Mouse (Mus musculus) cerebral cortex, adult 2 months (tissue): ENCODE results near the gene Glo1.

ENCODE experiments used
- WGBS: fragments of 180-500 bp; shearing (Covaris S2); methylation state at CpG from one replicate; pipeline ENCODE4 v1.1.7; 2018; 5-methylcytosine and 5-hydroxymethylcytosine counted together

Glo1 gene

DNA sequence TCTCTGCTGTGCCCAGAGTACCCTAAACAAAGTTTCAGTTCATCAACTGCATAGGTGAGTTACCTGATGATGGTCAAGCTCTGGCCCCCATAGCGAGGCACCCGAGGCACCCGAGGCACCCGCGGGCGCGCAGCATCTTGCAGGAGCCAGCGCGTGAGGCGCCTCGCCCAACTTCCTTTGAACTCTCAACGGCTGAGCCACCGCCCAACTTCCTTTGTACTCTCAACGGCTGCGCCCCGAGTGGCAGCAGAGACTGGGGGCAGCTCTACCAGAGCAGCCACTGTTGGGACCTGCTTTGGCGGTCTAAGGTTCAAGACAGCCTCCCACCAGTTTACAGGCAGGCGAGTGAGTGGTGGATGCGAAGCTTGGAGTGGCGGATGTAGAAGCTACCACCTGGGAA is at the start of gene Glo1:
Gene Glo1, minus strand, starts transcription at position 153 of the 400 bp plus-strand sequence.
- no CpG with 5 or more reads among the region's 20 CpGs for WGBS

DNA sequence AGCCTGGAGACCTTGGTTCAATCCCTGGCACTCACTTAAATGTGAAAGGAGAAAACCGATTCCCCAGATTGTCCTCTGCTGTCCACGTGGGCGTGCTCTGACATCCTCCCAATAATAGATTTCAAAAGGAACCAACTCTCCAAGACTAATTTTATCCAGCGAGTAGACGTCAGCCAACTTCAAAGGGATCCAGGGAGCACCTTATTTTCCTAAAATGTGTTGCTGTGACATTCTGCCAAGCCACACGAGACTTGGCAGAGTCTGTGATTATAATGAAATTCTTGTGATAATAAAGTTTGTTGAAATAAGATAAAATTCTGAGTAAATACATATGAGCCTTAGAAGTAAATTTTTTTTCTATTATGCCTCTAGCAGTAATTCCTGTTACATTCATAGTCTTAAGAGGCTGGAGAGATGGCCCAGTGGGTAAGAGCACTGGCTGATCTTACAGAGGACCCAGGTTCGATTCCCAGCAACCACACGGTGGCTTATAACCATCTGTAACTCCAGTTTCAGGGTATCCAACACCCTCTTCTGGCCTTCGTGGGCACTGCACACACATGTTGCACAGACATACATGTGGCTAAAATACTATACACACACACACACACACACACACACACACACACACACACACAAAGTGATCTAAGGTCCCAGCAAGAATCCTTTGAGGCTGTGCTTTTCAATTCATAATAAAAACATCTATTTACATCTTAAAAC is 48.5 kb upstream of the Glo1 start:
- WGBS, result 57% methylated on average over 9 of the region's 9 CpGs

DNA sequence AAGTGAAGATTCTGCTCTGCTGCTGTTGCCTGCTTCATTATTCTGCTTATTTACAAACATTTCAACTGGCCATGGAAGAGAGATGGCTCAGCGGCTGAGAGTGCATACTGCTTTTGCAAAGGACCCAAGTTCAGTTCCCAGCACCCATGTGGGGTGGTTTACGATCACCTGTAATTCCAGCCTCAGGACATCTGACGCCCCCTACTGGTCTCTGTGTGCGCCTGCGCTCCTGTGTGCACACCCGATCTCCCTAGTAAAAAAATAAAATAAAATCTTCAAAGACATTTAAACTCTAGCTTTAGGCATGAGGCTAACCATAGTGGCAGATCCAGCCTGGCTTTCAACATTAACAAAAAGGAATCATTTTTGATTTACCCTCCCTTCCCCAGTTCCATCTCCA is 46.4 kb upstream of the Glo1 start:
- WGBS, result 90% methylated on average over 6 of the region's 6 CpGs

DNA sequence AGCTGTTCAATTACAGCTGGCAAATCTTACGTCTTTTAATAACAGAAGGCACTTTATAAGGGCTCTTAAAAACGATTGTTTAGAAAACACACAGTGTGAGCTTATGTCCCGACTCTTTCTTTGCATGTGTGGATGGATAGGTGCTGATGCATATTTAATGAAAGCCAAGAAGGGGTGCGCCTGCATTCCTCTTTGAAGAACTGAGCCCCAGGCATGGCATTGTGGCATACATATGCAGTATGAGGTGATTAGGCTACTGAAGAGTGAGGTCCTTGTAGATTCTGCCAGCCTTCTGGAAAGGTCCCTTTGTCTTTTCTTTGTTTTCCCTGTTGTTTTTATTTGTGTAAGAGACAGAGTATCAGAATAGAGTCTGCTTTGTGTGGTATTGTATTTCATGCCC is 45.9 kb upstream of the Glo1 start:
- 68% methylated on average over 4 of the region's 4 CpGs for WGBS

DNA sequence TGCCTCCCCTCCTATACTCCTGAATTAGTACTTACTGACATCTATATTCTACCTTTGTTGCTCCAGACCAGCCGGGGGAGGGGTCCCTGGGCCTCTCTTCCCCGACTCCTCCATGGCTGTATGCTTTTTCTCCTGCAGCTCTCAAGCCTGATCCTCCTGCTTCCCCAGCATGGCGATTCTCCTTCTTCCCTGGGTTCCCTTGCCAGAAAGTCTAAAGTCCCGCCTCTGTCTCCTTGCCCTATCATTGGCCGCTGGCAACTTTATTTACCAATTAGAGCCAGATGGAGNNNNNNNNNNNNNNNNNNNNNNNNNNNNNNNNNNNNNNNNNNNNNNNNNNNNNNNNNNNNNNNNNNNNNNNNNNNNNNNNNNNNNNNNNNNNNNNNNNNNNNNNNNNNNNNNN is 38.2 kb upstream of the Glo1 start:
- 84% methylated on average over 5 of the region's 5 CpGs for WGBS

DNA sequence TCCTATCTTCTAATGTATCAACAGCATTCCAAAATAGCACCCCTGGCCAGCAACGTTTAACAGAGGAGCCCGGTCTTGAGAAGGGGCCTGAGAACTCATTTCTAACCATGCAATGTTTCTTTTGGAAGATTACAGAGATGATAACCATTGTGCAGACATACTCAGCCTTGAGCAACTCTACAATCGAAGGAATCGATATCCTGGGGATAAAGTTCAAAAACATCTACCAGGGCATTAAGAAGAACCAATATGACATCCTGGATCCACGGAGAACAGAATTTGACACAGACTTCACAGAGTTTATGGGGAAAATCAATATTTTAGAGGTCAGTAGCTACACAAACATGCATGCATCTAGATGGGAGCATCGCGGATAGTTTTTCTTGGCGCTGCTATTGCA is 36.5 kb upstream of the Glo1 start:
- WGBS, result 94% methylated on average over 8 of the region's 8 CpGs

DNA sequence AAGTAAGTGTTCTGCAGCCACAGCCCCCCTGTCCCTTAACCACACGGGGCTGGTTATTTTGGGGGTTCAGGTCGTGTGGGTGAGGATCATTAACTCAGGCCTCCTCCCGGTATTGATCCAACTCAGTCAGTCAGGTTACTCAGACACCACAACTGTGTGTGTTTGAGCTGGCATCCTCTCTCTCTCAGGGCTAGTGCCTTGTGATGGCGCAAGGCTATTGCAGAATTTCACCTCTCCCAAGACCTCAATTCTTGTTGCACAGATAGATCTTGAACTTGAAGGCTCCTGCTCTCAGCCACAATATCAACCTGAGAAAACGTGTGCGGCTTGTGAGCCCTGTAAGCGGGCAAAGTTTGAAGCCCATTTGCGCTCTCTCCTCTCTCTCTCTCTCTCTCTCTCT is 35.5 kb upstream of the Glo1 start:
- WGBS, result 80% methylated on average over 8 of the region's 8 CpGs

DNA sequence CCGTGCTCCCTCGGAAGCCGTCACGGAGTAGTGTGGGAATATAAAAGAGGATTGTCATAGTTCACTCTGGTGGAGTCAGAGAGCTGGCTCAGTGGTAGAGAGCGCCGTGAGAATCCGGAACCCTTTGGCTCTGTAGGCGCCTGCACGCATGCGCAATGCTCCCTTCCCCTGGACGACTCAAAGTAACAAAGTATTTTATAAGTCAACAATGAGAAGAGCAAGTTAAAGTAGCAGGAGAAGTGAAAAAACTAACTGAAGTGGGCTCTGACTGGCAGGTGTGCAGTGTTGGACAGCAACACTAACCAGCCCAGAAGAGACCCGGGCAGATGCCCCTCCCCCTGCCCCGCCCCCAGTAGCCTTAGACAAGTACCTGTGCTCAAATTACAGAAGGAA is 31.5 kb upstream of the Glo1 start:
- WGBS, result 11% methylated on average over 13 of the region's 13 CpGs

DNA sequence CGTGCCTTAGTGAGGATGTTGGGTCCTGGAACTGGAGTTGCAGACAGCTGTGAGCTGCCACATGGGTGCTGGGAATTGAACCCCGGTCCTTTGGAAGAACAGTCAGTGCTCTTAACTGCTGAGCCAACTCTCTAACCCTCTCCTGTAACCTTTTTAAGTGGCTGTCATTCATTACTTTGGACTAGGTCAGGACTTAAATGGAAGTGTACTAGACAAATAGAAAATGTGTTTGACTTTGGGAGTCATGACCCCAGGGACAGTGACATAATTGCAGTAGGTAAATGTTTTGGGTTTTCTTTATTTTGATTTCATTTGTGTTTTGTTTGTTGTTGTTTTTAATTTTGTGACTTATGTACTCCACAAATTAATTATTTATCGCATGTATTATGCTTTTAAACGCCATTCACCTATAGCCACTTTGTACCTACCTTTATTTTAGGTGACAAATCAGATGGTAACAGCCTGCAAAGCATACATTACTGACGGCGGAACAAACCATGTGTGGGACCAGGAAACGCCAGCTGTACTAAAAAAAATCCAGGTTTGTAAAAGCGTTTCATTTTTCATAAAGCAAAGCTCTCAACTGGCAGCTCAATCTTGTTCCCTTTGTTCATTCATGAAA is 31.0 kb upstream of the Glo1 start:
- WGBS, result 39% methylated on average over 8 of the region's 8 CpGs

DNA sequence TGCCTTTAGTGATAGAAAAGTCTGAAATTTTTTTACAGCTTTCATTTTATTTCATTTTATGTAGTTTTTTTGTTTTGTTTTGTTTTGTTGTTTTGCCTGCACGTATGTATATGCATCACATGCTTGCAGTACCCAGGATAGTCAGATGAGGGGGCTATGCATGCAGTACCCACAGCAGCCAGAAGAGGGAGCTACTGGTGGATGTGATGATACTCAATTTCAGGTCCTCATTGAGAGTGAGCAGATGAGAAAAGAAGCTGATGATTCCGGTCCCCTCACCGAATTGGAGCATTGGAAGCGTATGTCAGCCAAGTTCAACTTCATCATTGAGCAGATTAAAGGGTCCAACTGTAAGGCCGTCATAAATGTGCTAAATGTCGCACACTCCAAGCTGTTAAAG is 26.3 kb upstream of the Glo1 start:
- WGBS, result 92% methylated on average over 6 of the region's 6 CpGs

DNA sequence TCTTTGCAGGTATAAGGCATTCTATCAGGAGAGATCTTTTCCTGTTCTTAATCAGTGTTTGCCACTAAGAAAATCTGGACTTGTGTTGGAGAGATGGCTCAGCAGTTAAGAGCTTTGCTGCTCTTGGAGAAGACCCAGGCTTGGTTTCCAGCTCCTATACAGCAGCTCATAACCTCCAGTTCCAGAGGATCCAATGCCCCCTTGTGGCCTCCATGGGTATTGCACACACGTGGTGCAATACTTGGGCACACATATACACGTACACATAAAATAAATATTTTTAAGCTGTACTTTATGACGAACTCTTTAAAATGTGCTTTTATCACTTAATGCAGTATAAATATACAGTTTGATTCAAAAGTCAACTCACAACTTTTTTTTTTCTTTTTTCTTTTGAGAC is 22.1 kb upstream of the Glo1 start:
- 98% methylated on average over 3 of the region's 3 CpGs for WGBS

DNA sequence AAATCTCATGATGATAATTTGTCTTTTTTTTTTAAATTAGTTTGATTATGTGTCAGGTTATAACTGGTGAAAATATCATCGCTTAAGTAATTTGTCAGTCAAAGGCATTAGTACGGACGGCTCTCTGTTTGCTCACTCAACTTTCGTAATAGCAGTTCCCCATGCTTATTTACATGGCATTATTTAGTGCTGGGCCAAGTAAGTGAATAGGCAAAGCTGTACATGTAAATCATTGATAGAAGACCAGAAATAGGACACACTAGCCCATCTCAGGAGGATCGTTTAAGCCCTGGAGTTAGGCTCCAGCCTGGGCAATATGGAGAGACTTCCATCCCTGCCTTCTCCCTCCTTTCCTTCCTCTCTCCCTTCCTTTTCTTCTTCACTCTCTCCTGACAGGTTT is 14.2 kb upstream of the Glo1 start:
- WGBS, result 92% methylated on average over 5 of the region's 5 CpGs

DNA sequence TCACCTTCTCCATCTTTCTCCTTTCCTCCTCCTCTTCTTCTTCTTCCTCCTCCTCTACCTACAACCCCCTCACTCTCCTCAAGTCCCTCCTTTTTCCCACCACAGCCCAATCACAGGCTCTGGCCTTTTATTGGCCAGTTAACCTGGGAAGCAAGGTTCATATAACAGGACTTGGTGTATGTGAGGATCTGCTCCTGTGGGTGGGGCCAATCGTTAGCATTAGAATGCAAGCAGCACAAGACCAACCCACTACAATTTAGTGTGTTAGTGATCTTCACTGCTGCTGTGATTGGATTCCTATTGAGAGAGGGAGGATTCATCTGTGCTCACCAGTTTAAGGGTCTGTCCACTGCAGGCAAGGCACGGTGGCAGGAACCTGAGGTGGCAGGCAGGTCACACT is 12.3 kb upstream of the Glo1 start:
- WGBS, result 60% methylated on average over 2 of the region's 2 CpGs

DNA sequence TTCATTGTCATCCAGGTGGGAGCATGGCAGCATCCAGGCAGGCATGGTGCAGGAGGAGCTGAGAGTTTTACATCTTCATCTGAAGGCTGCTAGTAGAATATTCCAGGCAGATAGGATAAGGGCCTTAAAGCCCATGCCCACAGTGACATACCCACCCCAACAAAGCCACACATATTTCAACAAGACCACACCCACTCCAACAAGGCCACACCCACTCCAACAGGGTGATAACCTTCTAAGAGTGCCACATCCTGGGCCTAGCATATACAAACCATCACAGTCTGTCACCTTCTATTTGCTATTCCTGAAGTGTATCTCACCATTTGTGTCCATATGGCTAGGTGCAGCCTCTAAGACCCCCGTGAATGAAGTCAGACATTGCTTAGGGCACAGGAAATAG is 11.0 kb upstream of the Glo1 start:
- WGBS, result 64% methylated on average over 1 of the region's 1 CpGs

DNA sequence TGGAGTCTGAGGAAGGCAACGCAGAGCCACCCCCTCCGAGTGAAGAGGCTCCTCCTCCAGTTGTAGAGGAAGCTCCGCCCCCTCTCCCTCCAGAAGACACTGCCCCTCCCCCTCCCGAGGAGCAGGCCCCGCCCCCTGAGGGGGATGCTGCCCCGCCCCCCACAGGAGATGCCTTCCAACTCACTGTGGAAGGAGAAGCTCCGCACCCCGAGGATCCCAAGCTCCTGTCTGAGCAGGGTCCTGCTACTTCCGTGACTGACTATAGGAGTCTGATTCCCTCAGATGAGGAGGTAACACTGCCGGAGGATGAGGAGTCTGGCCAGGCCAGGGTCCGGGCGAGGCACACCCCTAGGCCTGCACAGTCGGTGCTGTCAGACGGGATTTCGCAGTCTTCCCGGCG is 8.7 kb upstream of the Glo1 start:
- WGBS, result 37% methylated on average over 17 of the region's 17 CpGs

DNA sequence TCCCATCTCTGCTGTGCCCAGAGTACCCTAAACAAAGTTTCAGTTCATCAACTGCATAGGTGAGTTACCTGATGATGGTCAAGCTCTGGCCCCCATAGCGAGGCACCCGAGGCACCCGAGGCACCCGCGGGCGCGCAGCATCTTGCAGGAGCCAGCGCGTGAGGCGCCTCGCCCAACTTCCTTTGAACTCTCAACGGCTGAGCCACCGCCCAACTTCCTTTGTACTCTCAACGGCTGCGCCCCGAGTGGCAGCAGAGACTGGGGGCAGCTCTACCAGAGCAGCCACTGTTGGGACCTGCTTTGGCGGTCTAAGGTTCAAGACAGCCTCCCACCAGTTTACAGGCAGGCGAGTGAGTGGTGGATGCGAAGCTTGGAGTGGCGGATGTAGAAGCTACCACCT is 2.5 kb downstream of the Glo1 start, which contains the start of gene Dnah8:
Gene Dnah8, plus strand, starts transcription at position 223 of the 400 bp plus-strand sequence.
- WGBS, result no CpG with 5 or more reads among the region's 20 CpGs

DNA sequence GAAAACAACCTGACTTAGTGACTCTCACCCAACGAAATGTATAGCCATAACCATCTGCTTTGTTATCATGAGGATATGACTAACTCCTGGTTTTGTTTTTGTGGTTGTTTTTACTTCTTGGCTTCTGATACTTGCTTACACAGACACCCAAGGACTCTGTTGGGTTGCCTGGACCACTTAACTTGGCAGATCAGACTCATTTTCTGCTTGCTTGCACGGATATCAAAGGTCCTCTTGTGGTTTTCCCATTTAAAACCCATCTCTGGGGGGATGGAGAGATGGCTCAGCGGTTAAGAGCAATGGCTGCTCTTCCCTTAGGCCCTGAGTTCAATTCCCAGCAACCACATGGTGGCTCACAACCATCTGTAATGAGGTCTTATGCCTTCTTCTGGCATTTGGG is 3.5 kb downstream of the Glo1 start:
- 95% methylated on average over 3 of the region's 3 CpGs for WGBS

DNA sequence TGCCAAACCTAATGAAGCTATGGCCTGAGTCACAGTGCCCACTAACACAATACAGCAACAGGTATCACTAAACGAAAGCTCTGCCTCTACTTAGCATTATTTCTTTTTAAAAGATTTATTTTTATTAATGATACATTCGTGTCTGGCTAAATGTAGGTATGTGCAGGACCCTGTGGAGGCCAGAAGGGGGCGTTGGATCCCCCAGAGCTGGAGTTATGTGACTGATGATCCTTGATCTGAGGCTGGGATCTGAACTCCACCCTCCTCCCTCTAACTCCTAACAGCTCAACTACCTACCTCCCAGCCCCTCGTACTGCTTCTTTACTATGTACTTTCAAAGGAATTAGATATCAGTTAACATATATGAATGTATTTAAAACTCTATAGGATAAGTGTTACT is 5.2 kb downstream of the Glo1 start:
- 72% methylated on average over 4 of the region's 4 CpGs for WGBS

DNA sequence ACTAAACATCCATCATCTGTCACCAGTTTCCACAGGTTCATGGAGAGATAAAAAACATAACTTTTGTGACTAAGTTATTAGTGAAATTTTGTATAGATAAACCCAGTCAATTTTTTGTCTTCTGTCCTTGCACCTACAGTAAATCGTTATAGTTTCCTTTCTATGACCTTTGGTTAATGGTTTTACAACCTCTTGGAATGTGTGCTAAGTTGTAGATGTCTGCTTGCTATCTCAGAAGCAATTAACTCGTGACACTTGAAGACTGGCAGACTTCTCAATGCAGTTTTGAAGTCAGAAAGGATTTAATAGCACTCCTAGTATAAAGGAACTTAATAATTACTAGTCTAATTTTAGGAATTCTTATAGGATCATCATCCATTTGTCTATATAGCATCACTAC is 6.1 kb downstream of the Glo1 start:
- WGBS, result 82% methylated on average over 2 of the region's 2 CpGs

DNA sequence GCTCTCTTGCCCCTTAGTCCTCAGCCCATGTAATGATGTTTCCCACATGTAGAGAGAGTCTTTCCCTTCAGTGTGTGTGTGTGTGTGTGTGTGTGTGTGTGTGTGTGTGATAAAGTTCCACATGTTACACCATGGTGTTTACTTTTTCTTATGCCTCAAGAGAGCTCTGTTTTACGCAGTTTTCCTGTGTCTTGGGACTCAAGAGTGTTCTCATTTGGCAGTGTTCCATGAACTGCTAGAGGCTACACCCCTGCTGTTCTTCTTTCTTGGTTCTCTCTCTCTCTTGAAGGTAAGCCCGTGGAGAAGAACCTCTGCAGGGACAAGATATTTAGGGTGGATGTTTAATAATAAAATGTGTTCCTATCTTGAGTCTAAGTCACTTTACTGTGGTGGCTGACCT is 7.5 kb downstream of the Glo1 start:
- 34% methylated on average over 2 of the region's 2 CpGs for whole genome bisulfite sequencing

DNA sequence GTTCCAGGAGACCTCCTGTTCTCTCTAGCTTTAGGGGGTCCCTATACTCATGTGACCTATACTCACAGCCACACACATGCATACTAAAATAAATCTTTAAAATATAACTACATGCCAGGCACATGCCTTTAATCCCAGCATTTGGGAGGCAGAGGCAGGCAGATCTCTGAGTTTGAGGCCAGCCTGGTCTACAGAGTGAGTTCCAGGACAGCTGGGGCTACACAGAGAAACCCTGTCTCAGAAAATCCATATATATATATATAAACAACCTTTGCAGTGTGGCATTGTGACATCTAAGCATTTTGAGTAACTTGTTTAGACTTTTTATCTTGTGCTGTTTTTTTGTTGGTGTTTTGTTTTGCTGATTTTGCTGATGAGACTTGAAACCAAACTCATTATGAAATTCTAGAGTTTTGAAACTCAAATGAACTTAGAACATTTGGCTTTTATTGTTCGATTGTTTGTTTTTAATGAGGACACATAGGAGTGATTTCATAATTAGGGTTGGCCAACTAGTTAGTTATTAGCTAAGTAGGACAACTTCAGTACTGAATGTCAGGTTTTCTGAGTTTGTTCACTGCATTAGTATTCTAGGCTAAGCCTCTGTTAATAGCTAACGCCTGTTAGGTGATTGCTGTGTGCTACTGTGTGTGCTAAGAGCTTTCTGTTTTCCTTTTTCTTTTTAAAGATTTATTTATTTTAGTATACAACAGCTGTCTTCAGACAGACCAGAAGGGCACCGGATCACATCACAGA is 8.4 kb downstream of the Glo1 start:
- 81% methylated on average over 3 of the region's 3 CpGs for WGBS

DNA sequence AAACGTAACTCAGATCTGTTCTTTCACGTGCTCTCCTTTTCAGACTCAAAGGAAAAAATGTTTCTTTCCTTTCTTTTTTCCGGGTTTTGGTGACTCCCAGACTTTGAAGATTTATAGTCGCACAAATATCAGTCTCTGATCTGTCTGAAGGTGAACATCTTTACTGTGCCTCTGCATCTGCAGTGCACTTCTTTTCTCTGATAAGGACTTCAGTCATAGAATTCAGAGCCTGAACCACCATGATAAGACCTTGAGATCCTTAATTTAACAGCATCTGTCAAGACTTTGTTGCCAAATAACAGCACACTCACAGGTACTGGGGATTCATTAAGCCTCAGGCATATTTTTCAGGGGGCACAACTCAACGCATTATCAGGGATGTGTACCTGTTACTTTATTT is 10.5 kb downstream of the Glo1 start:
- WGBS, result 92% methylated on average over 5 of the region's 5 CpGs
